Mouse (Mus musculus) ovary, postnatal 36 days (tissue): ENCODE data around the gene Nsrp1.
A peak's percentile ranks its signal among the peaks of the same experiment; 100 is the strongest.
"Not testable (repeated sequence)": the region's sequence is repeated elsewhere in the genome, so short reads cannot be mapped to it uniquely, and the experiment has no call there.

ENCODE experiments used
- DNase-seq: peaks from one replicate; pipeline ENCODE4 v3.0.0; 2022; ENCODE audit warnings: low spot score, mixed read lengths

Gene Nsrp1

GRCm38 (mm10) chr11:77078273-77079134 is at the start of gene Nsrp1:
TSS of gene Nsrp1 (minus strand) at chr11:77078435.
- DNase-seq, result peak; percentile 89

- no peak for DNase-seq
Measured at GRCm38 (mm10) chr11:77111141-77111540, 32.9 kb upstream of the Nsrp1 start.

GRCm38 (mm10) chr11:77108442-77108841 is 30.2 kb upstream of the Nsrp1 start:
- DNase-seq, result no peak

GRCm38 (mm10) chr11:77107872-77108271 is 29.6 kb upstream of the Nsrp1 start:
- DNase-seq, result not testable (repeated sequence)

- DNase-seq, result no peak
Measured at GRCm38 (mm10) chr11:77106961-77107360, 28.7 kb upstream of the Nsrp1 start.

GRCm38 (mm10) chr11:77100137-77100937 is 22.1 kb upstream of the Nsrp1 start:
- peak; percentile 64 for DNase-seq

- no peak for DNase-seq
Measured at GRCm38 (mm10) chr11:77098332-77098972, 20.2 kb upstream of the Nsrp1 start.

- DNase-seq, result no peak
Measured at GRCm38 (mm10) chr11:77096991-77097390, 18.8 kb upstream of the Nsrp1 start.

GRCm38 (mm10) chr11:77096581-77096980 is 18.3 kb upstream of the Nsrp1 start:
- no peak for DNase-seq

GRCm38 (mm10) chr11:77095206-77095605 is 17.0 kb upstream of the Nsrp1 start:
- DNase-seq, result no peak

GRCm38 (mm10) chr11:77094136-77094535 is 15.9 kb upstream of the Nsrp1 start:
- DNase-seq, result no peak

GRCm38 (mm10) chr11:77093208-77093607 is 15.0 kb upstream of the Nsrp1 start:
- peak; percentile 19 for DNase-seq

GRCm38 (mm10) chr11:77089162-77089561 is 10.9 kb upstream of the Nsrp1 start:
- no peak for DNase-seq

GRCm38 (mm10) chr11:77087004-77087403 is 8.8 kb upstream of the Nsrp1 start:
- no peak for DNase-seq

GRCm38 (mm10) chr11:77084001-77084682 is 5.9 kb upstream of the Nsrp1 start:
- no peak for DNase-seq

- DNase-seq, result no peak
Measured at GRCm38 (mm10) chr11:77079361-77079760, 1.1 kb upstream of the Nsrp1 start.

- no peak for DNase-seq
Measured at GRCm38 (mm10) chr11:77077792-77078191, 443 bp downstream of the Nsrp1 start.

- not testable (repeated sequence) for DNase-seq
Measured at GRCm38 (mm10) chr11:77077331-77077730, 904 bp downstream of the Nsrp1 start.

- DNase-seq, result no peak
Measured at GRCm38 (mm10) chr11:77070721-77071120, 7.5 kb downstream of the Nsrp1 start.

- DNase-seq, result no peak
Measured at GRCm38 (mm10) chr11:77068825-77069224, 9.4 kb downstream of the Nsrp1 start.

GRCm38 (mm10) chr11:77063406-77063805 is 14.8 kb downstream of the Nsrp1 start:
- no peak for DNase-seq

GRCm38 (mm10) chr11:77061951-77062350 is 16.3 kb downstream of the Nsrp1 start:
- DNase-seq, result no peak
